Mouse (Mus musculus) myocyte (in vitro differentiated cells): ENCODE results near the gene Nr2c1.

Experiments
- CEBPB ChIP-seq: IDR thresholded peaks from 2 replicates; pipeline ENCODE4 v1.6.1; 2011; ENCODE audit warnings: mild to moderate bottlenecking, moderate library complexity; ENCODE audit not compliant: poor library complexity, insufficient read depth, severe bottlenecking
- MYOD1 ChIP-seq, 3 experiments: IDR thresholded peaks; one replicate each; pipeline ENCODE4 v1.6.1; 2011; ENCODE audit warnings: control low read depth in 2 of 3, low read depth in 2 of 3, mild to moderate bottlenecking in 2 of 3, moderate library complexity in 1 of 3; ENCODE audit not compliant: insufficient read length in 2 of 3, control insufficient read depth in 1 of 3
- POLR2A ChIP-seq: IDR thresholded peaks from one replicate; pipeline ENCODE4 v1.6.1; 2011; ENCODE audit warnings: low read depth, mild to moderate bottlenecking, control low read depth, moderate library complexity; ENCODE audit not compliant: insufficient read length
- POLR2AphosphoS2 ChIP-seq: IDR thresholded peaks from one replicate; pipeline ENCODE4 v1.6.1; 2011; ENCODE audit warnings: low read depth, control low read depth; ENCODE audit not compliant: insufficient read length
- SRF ChIP-seq: IDR thresholded peaks from one replicate; pipeline ENCODE4 v1.6.1; 2011; ENCODE audit warnings: low read depth; ENCODE audit not compliant: control insufficient read depth, insufficient read length

DNA sequence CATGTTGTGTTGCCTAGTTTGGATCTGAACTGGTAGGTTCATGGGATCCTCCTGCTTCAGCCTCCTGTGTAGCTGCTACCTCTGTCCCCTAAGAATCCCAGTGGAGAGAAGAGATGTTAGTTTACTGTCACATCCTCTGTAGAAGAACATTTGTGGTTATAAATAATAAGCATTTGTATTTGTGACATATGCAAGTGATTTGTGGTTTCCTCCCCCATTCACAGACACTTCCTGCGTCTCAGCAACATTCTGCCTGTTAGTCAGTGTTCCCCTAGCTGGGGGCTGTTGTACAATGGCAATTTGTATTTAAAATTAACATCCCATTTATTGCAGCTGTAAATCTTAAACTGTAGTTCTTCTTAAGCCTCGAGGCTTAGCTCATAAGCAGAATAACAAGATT, 63.9 kb downstream of the Nr2c1 start:
- TF ChIP-seq POLR2A (no peak), MYOD1 (IDR thresholded peaks at IDR 0.05; ENCODE audit: control insufficient read depth in 1 of 3, insufficient read length in 2 of 3, low read depth in 2 of 3) (no peak), CEBPB (no peak), POLR2AphosphoS2 (no peak), SRF (no peak)
